Mouse (Mus musculus) cortical plate, adult 2 months (tissue): ENCODE measurements around the gene Ebf3.

Experiments used
- CTCF ChIP-seq: fragments of 200-500 bp; IDR thresholded peaks from 2 replicates; pipeline ENCODE4 v1.5.1; 2011; ENCODE audit warnings: mild to moderate bottlenecking, control low read depth, low read length; ENCODE audit not compliant: insufficient read depth; ENCODE audit errors: extremely low read depth
- POLR2A ChIP-seq: fragments of 200-500 bp; IDR thresholded peaks from 2 replicates; pipeline ENCODE4 v1.6.1; 2011; ENCODE audit warnings: mild to moderate bottlenecking, low read length, control low read depth; ENCODE audit not compliant: insufficient read depth; ENCODE audit errors: extremely low read depth

DNA sequence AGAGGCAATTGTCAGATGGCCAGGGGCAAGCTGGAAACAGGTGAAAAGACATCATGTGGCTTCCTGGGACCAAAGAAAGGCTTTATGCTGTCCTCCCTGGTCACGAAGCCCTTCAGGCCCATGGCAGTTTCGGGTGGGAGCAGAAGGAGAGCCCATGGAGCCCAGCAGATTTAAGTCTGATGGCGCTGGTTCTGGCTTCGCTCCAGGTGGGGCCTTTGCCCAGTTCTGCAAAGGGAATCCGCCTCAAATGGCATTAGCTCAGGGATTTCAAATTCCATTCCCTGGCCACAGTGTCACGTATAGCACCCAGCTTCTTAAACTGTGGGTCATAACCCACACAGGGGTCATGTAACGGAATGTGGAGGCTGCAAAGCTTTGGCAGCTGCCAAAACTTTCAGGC, 32.6 kb upstream of the Ebf3 start:
- TF ChIP-seq CTCF = no peak
- TF ChIP-seq POLR2A = no peak
